Mouse (Mus musculus) heart, embryonic 16.5 days (tissue): ENCODE measurements around the gene Paxip1. TPM values are rescaled to one million over a fixed set of nuclear protein-coding genes. Genes with fewer than 3 reads are reported as not detected.

ENCODE experiments used
- ATAC-seq: fragments of 200-750 bp; cut with Nextera tagmentation; replicated peaks from 2 replicates; pipeline ENCODE4 v1.8.0; 2017; ENCODE audit warnings: moderate number of reproducible peaks; ENCODE audit not compliant: insufficient read depth, low FRiP score; ENCODE audit errors: extremely low read depth
- H3K27ac ChIP-seq: fragments of 300-500 bp; sonication (generic); 2 replicates; pipeline ENCODE4 v1.5.1; 2014; ENCODE audit warnings: mild to moderate bottlenecking, low read length, control low read depth, moderate library complexity
- H3K27me3 ChIP-seq: fragments of 300-500 bp; sonication (generic); 2 replicates; pipeline ENCODE4 v1.6.1; 2014; ENCODE audit warnings: low read length, mixed read lengths; ENCODE audit not compliant: control insufficient read depth, insufficient read depth
- H3K36me3 ChIP-seq: fragments of 300-500 bp; sonication (generic); 2 replicates; pipeline ENCODE4 v1.6.1; 2014; ENCODE audit not compliant: control insufficient read depth, insufficient read depth
- H3K4me1 ChIP-seq: fragments of 300-500 bp; sonication (generic); 2 replicates; pipeline ENCODE4 v1.6.1; 2014; ENCODE audit warnings: low read length, mixed read lengths; ENCODE audit not compliant: control insufficient read depth, insufficient read depth
- H3K4me2 ChIP-seq: fragments of 300-500 bp; sonication (generic); 2 replicates; pipeline ENCODE4 v1.6.1; 2014; ENCODE audit warnings: low read depth, mild to moderate bottlenecking, control low read depth, low read length
- H3K4me3 ChIP-seq: fragments of 300-500 bp; sonication (generic); 2 replicates; pipeline ENCODE4 v1.5.1; 2014; ENCODE audit warnings: mild to moderate bottlenecking, control low read depth, low read length
- H3K9ac ChIP-seq: fragments of 300-500 bp; sonication (generic); 2 replicates; pipeline ENCODE4 v1.6.1; 2014; ENCODE audit warnings: low read length, control low read depth
- H3K9me3 ChIP-seq: fragments of 300-500 bp; sonication (generic); replicated peaks from 2 replicates; pipeline ENCODE4 v1.6.1; 2016; ENCODE audit warnings: low read length; ENCODE audit not compliant: control insufficient read depth
- WGBS: fragments of 180-500 bp; shearing (Covaris S2); extraction: QIAGEN DNeasy Blood & Tissue Kit; methylation state at CpG from one replicate; pipeline ENCODE4 v1.1.7; 2014; 5-methylcytosine and 5-hydroxymethylcytosine counted together
- polyA plus RNA-seq: library from polyadenylated mRNA; unstranded; fragments of >200 nt; fragmentation: Nextera tagmentation; extraction: Ambion mirVana; gene quantifications from 2 replicates; pipeline ENCODE4 v1.2.1, GENCODE M21; 2015

The Paxip1 gene
- 19.2 and 19.4 TPM in 2 replicates for polyA plus RNA-seq

DNA sequence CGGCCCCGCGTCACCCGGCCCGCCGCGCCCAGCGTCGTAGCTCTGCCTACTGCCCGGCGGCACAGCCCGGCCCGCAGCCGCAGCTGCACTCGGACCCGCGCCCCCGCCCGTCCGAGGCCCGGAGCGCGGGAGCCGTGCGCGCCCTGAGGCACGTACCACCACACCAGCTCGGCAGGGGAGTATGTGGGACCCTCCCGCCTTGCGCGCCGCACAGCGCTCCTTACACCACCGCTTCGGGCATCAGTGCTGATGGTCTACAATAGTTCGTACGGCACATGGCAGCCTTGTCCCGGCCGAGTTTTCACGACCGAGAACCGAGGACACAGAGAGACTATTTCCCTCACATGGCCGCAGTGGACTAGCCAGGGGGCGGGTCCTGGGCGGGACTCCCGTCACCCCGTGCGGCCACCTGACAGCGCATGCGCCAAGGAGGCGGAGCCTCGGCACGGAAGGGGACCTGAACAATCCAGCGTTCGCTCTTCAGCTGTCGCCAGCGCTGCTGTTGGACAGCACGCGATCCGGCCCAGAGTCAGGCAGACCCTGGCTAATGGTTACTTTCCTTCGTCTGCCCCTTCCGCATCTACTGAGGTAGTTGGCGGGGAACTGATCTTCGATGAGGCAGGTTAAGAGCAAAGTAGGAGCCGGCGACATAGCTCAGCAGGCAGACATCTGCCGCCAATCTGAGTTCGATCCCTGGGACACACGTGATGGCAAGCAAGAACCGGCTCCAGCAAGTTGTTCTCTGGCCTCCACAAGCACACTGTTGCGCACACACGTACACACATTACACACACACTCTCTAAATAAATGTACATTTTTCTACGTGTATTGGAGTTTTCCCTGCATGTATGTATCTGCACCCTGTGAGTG is at the start of gene Paxip1:
TSS of gene Paxip1 (minus strand) at position 389 of the 870 bp plus-strand sequence.
- peak; percentile 96 for ATAC-seq
- WGBS: 0% methylated on average over 73 of the region's 73 CpGs
- Histone ChIP-seq H3K4me2 (peak within 1 kb of the TSS; percentile 76), H3K27me3 (no peaks in the 10 kb centered on the region), H3K4me3 (peak within 1 kb of the TSS; percentile 85), H3K9ac (peak within 1 kb of the TSS; percentile 87), H3K27ac (peak within 1 kb of the TSS; percentile 95), H3K9me3 (no peaks in the 10 kb centered on the region), H3K4me1 (peaks cover 12% of the 10 kb centered on the region), H3K36me3 (peaks cover 19% of the 10 kb centered on the region)

DNA sequence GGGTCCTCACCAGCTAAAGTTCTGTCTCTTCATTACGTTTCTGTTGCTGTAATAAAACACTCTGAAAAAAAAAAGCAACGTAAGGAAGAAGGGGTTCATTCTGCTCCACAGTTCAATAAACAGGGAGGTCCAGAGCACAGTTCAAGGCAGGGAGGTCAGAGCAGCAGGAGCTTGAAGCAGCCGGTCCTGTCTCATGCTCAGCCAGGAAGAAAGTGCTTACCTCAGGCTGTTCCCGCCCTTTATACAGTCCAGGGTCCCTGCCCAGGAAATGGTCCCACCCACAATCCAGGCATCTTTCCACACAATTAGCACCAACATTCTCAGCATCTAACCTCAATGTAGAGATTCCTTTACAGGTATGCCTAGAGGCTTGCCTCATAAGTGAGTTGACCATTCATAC is 46.6 kb upstream of the Paxip1 start:
- Histone ChIP-seq H3K4me2 (no peak overlapping the region), H3K4me1 (no peaks in the 10 kb centered on the region), H3K4me3 (no peak overlapping the region), H3K36me3 (no peaks in the 10 kb centered on the region), H3K27ac (no peak overlapping the region), H3K27me3 (peaks cover 17% of the 10 kb centered on the region), H3K9me3 (no peaks in the 10 kb centered on the region), H3K9ac (no peak overlapping the region)
- 38% methylated on average over 4 of the region's 4 CpGs for WGBS
- no peak for ATAC-seq

DNA sequence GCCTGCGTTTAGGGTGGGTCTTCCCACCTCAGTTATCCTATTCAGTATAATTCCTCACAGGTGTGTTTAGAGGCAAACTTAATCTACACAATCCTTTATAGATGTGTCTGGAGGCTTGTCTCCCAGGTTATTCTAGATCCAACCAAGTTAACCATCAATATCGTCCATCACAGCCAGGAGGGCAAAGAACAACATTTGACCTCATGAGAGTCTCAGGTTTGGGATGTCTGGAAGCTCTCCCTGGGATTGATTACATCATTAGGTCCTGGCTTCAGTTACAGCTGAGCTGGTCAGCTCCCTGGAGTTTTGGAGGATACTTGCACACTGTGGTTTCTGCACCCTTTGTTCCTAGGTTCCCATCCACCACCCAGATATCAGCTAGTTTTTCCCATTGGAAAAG is 43.6 kb upstream of the Paxip1 start:
- Histone ChIP-seq H3K4me1 (no peaks in the 10 kb centered on the region), H3K36me3 (no peaks in the 10 kb centered on the region), H3K9ac (no peak overlapping the region), H3K27ac (no peak overlapping the region), H3K27me3 (no peaks in the 10 kb centered on the region), H3K4me3 (no peak overlapping the region), H3K4me2 (no peak overlapping the region), H3K9me3 (no peaks in the 10 kb centered on the region)
- no peak for ATAC-seq
- WGBS: 79% methylated on average over 2 of the region's 2 CpGs

DNA sequence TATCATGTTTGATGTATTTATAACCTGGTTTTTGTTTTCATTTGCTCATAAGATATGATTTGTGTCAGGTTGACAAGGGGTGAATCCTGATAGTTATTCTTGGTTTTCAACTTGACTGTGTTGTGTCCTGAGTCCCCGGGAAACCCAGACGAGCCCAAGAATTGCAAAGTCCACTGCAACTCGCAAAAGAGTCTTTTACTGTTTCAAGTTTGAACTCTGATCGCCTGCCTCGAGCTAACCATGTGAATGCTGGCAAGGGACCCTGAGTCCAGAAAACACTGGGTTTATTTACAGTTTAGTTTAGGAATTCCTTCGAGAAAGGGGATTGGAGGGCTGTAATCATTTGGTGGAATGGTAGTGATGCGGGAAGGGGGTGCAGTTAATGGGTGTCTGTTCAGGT is 36.5 kb upstream of the Paxip1 start:
- no peak for ATAC-seq
- Histone ChIP-seq H3K9me3 (no peaks in the 10 kb centered on the region), H3K27ac (no peak overlapping the region), H3K4me2 (no peak overlapping the region), H3K9ac (no peak overlapping the region), H3K36me3 (no peaks in the 10 kb centered on the region), H3K4me1 (no peaks in the 10 kb centered on the region), H3K27me3 (no peaks in the 10 kb centered on the region), H3K4me3 (no peak overlapping the region)
- WGBS: 76% methylated on average over 7 of the region's 7 CpGs

DNA sequence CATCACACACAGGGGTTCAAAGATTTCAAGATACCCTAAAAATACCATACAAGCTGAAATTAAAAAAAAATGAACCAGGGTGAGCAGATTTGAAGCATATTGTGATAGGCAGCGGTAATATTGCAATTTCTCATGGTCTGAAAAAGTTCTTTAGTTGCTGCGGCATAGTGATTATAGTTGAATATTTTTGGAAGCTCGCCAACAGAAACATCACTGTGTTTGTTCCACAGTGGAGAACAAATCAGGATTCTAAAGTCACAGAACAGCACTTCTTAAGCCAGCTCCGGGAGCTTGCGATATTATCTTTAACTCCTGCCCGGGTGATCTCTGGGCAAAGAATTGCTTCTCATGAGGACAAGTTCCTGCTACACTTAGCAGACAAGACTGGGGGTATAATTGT is 29.7 kb upstream of the Paxip1 start:
- Histone ChIP-seq H3K9ac (no peak overlapping the region), H3K27me3 (no peaks in the 10 kb centered on the region), H3K4me2 (no peak overlapping the region), H3K27ac (no peak overlapping the region), H3K4me3 (no peak overlapping the region), H3K4me1 (no peaks in the 10 kb centered on the region), H3K36me3 (no peaks in the 10 kb centered on the region), H3K9me3 (no peaks in the 10 kb centered on the region)
- 46% methylated on average over 6 of the region's 6 CpGs for WGBS
- ATAC-seq: no peak

DNA sequence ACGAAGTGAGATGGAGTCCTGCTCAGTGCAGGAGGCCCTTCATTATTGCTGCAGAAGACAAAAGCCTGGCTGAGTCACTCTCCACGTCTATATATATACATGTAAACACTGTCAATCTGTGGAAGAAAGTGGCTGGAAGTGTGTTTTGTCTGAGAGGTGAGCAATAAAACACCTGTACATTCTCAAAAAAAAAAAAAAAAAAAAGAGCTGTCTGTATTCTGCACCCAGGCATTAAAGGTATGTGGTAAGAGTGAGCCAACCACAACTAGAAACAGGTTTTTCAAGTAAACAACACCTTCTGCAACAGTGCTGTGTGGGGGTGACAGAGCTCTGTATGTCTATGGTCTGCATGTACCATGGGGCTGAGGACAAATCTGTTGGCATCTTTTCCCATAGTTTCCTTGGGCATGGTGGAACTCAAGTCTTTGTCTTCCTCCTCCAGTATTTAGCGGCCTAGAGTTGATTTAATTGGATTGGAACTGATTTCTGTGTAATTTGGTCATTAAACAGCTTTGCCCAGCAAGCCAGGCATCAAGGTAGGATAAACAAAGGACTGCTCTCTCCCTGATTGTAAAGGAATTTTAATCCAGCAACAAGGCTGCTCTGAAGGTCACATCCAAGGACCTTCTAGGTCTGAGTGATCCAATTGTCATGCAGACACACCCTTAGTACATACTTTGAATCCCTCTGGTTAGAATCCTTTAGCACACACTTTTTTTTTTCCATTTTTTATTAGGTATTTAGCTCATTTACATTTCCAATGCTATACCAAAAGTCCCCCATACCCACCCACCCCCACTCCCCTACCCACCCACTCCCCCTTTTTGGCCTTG is 27.6 kb upstream of the Paxip1 start:
- Histone ChIP-seq H3K27me3 (no peaks in the 10 kb centered on the region), H3K9ac (no peak overlapping the region), H3K36me3 (no peaks in the 10 kb centered on the region), H3K4me2 (no peak overlapping the region), H3K27ac (no peak overlapping the region), H3K4me3 (no peak overlapping the region), H3K4me1 (no peaks in the 10 kb centered on the region), H3K9me3 (no peaks in the 10 kb centered on the region)
- WGBS: 60% methylated on average over 3 of the region's 3 CpGs
- no peak for ATAC-seq

DNA sequence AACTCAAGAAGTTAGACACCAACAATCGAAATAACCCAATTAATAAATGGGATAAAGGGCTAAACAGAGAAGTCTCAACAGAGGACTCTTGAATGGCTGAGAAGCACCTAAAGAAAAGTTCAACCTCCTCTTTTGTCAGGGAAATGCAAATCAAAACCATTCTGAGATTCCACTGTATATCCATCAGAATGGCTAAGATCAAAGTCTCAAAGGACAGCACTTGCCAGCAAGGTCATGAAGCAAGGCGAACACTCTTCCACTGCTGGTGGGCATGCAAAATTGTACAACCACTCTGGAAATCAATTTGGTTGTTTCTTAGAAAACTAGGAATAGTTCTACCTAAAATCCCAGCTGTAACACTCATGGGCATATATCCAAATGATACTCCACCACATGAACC is 22.8 kb upstream of the Paxip1 start:
- no peak for ATAC-seq
- H3K36me3 ChIP-seq: no peaks in the 10 kb centered on the region
- no peaks in the 10 kb centered on the region for H3K9me3 ChIP-seq
- no peak overlapping the region for H3K4me3 ChIP-seq
- H3K4me1 ChIP-seq: no peaks in the 10 kb centered on the region
- H3K4me2 ChIP-seq: no peak overlapping the region
- H3K27me3 ChIP-seq: no peaks in the 10 kb centered on the region
- WGBS: 67% methylated on average over 2 of the region's 2 CpGs
- H3K27ac ChIP-seq: no peak overlapping the region
- no peak overlapping the region for H3K9ac ChIP-seq

DNA sequence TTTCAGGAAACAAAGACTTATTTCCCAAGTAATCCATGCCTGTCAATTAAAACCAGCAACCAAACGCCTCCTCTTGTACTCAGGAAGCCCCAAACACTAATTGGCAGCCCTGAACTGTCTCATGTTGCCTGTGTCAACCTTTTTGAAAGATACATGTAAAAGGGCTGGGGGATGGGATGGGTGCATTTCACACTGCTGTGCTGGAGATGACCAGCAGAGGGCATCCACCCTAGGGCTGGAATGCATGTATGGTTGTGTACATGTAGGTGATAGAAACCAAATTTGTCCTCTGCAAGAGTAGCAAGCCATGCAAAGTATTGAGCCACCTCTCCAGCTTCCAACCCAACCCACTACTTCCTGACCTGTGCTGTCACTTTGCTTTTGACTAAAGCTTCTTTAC is 2.4 kb upstream of the Paxip1 start:
- no peak overlapping the region for H3K27ac ChIP-seq
- H3K27me3 ChIP-seq: no peaks in the 10 kb centered on the region
- H3K9ac ChIP-seq: no peak overlapping the region
- ATAC-seq: no peak
- H3K36me3 ChIP-seq: no peaks in the 10 kb centered on the region
- no peak overlapping the region for H3K4me2 ChIP-seq
- WGBS: 16% methylated on average over 1 of the region's 1 CpGs
- H3K4me1 ChIP-seq: peaks cover 12% of the 10 kb centered on the region
- no peaks in the 10 kb centered on the region for H3K9me3 ChIP-seq
- H3K4me3 ChIP-seq: no peak overlapping the region
